Mouse (Mus musculus) forebrain, embryonic 13.5 days (tissue): ENCODE results near the gene Maml3. TPM values are rescaled to one million over a fixed set of nuclear protein-coding genes. Genes with fewer than 3 reads are reported as not detected.
A peak's percentile ranks its signal among the peaks of the same experiment; 100 is the strongest.

Source experiments
- ATAC-seq: fragments of 200-750 bp; cut with Nextera tagmentation; 2 replicates; pipeline ENCODE4 v1.8.0; 2017
- H3K27ac ChIP-seq: fragments of 300-500 bp; sonication (generic); 2 replicates; pipeline ENCODE4 v1.5.1; 2015; ENCODE audit warnings: inconsistent platforms, mild to moderate bottlenecking, moderate library complexity
- H3K27me3 ChIP-seq: fragments of 300-500 bp; sonication (generic); 2 replicates; pipeline ENCODE4 v1.6.1; 2015; ENCODE audit warnings: mild to moderate bottlenecking, inconsistent platforms
- H3K36me3 ChIP-seq: fragments of 300-500 bp; sonication (generic); 2 replicates; pipeline ENCODE4 v1.6.1; 2015; ENCODE audit warnings: mild to moderate bottlenecking, inconsistent platforms; ENCODE audit not compliant: poor library complexity, severe bottlenecking
- H3K4me1 ChIP-seq: fragments of 300-500 bp; sonication (generic); 2 replicates; pipeline ENCODE4 v1.6.1; 2015; ENCODE audit warnings: inconsistent platforms
- H3K4me2 ChIP-seq: fragments of 300-500 bp; sonication (generic); 2 replicates; pipeline ENCODE4 v1.6.1; 2015; ENCODE audit warnings: inconsistent platforms, mild to moderate bottlenecking, moderate library complexity
- H3K4me3 ChIP-seq: fragments of 300-500 bp; sonication (generic); 2 replicates; pipeline ENCODE4 v1.5.1; 2015; ENCODE audit warnings: mild to moderate bottlenecking, inconsistent platforms
- H3K9ac ChIP-seq: fragments of 300-500 bp; sonication (generic); 2 replicates; pipeline ENCODE4 v1.6.1; 2015; ENCODE audit warnings: mild to moderate bottlenecking, inconsistent platforms
- H3K9me3 ChIP-seq: fragments of 300-500 bp; sonication (generic); replicated peaks from 2 replicates; pipeline ENCODE4 v1.6.1; 2016; ENCODE audit warnings: inconsistent platforms
- WGBS: fragments of 180-500 bp; shearing (Covaris S2); methylation state at CpG from one replicate; pipeline ENCODE4 v1.1.7; 2015; 5-methylcytosine and 5-hydroxymethylcytosine counted together
- polyA plus RNA-seq: library from polyadenylated mRNA; unstranded; fragments of >200 nt; fragmentation: Nextera tagmentation; extraction: Ambion mirVana; gene quantifications from 2 replicates; pipeline ENCODE4 v1.2.1, GENCODE M21; 2015

Maml3 gene
- polyA plus RNA-seq, 1 experiment from 2014 or later = 5.4 TPM

DNA sequence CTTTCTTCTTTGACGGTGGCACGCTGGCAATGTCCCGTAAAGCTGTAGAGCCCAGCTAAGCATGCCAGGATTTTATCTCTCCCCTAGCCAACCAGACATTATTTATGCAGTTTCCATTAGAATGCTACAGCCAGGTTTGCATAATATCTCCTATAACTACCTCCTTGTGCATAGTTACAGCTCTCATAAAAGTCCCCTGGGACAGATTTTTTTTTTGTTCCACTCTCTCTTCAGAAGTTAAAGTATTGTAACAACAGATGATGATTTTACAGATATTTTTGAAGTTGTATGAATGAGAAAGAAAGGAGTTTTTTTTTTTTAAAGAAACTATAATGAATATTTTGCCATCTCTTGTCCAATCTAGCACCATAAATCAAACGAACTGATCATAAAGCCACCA lies 232.1 kb downstream of the Maml3 start:
- Histone ChIP-seq H3K4me1 (peaks cover 49% of the 10 kb centered on the region), H3K4me3 (no peak overlapping the region), H3K9ac (no peak overlapping the region), H3K27ac (no peak overlapping the region; the same call in 1 of the 2 replicates), H3K27me3 (no peaks in the 10 kb centered on the region), H3K9me3 (no peaks in the 10 kb centered on the region), H3K36me3 (no peaks in the 10 kb centered on the region), H3K4me2 (no peak overlapping the region)
- WGBS = 77% methylated on average over 4 of the region's 4 CpGs
- no peak for ATAC-seq

DNA sequence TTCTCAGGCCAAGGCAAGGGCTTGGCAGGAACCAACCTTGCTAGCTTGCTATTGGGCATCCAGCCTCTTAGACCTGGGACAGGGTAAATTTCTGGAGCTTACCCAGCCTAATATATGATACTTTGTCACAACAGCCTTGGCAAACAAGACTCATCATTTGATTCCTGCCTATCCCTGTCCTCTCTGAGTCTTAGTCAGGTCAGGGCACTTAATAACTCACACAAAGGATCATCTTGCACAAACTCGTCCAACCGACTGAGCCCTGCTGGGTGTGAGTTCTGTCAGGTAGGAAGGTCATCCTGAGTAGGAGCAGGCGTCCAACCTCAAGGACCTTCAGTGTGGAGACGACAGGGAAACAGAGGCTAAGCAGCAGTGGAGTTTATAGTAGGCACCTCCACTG lies 233.5 kb downstream of the Maml3 start:
- Histone ChIP-seq H3K27ac (no peak overlapping the region), H3K4me3 (no peak overlapping the region), H3K9ac (no peak overlapping the region), H3K36me3 (no peaks in the 10 kb centered on the region), H3K4me2 (no peak overlapping the region), H3K9me3 (no peaks in the 10 kb centered on the region), H3K27me3 (no peaks in the 10 kb centered on the region), H3K4me1 (peaks cover 49% of the 10 kb centered on the region)
- 85% methylated on average over 4 of the region's 4 CpGs for WGBS
- no peak for ATAC-seq

- Histone ChIP-seq H3K4me1 (peaks cover 47% of the 10 kb centered on the region), H3K9ac (no peak overlapping the region), H3K36me3 (no peaks in the 10 kb centered on the region), H3K9me3 (no peaks in the 10 kb centered on the region), H3K4me2 (no peak overlapping the region), H3K27me3 (no peaks in the 10 kb centered on the region), H3K27ac (peak overlapping the region; percentile 52; the same call in 1 of the 2 replicates), H3K4me3 (no peak overlapping the region)
- WGBS = 51% methylated on average over 6 of the region's 6 CpGs
- peak; percentile 44; the same call in 1 of the 2 replicates for ATAC-seq
These were observed 234.9 kb downstream of the Maml3 start for GRCm38 (mm10) chr3:51869980-51870379.

- WGBS = 38% methylated on average over 5 of the region's 5 CpGs
- Histone ChIP-seq H3K9me3 (no peaks in the 10 kb centered on the region), H3K4me3 (no peak overlapping the region), H3K27ac (0 out of 2 replicates have a peak overlapping the region, but pooled peaks have one; percentile 31), H3K27me3 (no peaks in the 10 kb centered on the region), H3K9ac (no peak overlapping the region; the same call in 1 of the 2 replicates), H3K36me3 (no peaks in the 10 kb centered on the region), H3K4me1 (peaks cover 36% of the 10 kb centered on the region), H3K4me2 (no peak overlapping the region)
- no peak for ATAC-seq
These were observed 236.0 kb downstream of the Maml3 start for GRCm38 (mm10) chr3:51868857-51869256.

DNA sequence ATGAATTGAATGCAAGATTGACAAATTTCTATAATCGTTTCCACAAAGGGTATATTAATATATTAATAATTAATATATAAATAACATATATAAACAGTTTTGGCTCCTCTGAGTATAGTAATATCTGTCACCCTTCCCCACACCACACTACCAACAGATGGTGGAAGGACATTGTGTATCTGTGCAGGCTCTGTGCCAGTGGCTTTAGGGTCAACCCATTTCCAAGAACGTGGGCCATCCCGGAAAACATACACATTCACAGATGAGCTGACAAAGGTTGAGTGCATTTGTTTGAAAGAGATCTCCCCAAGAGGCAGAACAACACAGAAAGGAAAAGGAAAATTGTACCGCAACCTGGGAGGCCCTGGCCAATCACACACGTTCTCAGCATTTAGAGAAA lies 238.4 kb downstream of the Maml3 start:
- Histone ChIP-seq H3K27ac (no peak overlapping the region), H3K9ac (no peak overlapping the region), H3K4me1 (peaks cover 38% of the 10 kb centered on the region), H3K4me2 (no peak overlapping the region), H3K27me3 (no peaks in the 10 kb centered on the region), H3K9me3 (no peaks in the 10 kb centered on the region), H3K36me3 (no peaks in the 10 kb centered on the region), H3K4me3 (no peak overlapping the region)
- ATAC-seq = no peak
- 85% methylated on average over 5 of the region's 5 CpGs for WGBS

- no peak for ATAC-seq
- H3K4me2 ChIP-seq = no peak overlapping the region
- no peak overlapping the region for H3K27ac ChIP-seq
- no peak overlapping the region for H3K4me3 ChIP-seq
- H3K9ac ChIP-seq = no peak overlapping the region
- H3K4me1 ChIP-seq = peaks cover 14% of the 10 kb centered on the region
- WGBS = 88% methylated on average over 9 of the region's 9 CpGs
- H3K36me3 ChIP-seq = no peaks in the 10 kb centered on the region
- H3K9me3 ChIP-seq = no peaks in the 10 kb centered on the region
- no peaks in the 10 kb centered on the region for H3K27me3 ChIP-seq
These were observed 243.2 kb downstream of the Maml3 start for GRCm38 (mm10) chr3:51861631-51862030.

DNA sequence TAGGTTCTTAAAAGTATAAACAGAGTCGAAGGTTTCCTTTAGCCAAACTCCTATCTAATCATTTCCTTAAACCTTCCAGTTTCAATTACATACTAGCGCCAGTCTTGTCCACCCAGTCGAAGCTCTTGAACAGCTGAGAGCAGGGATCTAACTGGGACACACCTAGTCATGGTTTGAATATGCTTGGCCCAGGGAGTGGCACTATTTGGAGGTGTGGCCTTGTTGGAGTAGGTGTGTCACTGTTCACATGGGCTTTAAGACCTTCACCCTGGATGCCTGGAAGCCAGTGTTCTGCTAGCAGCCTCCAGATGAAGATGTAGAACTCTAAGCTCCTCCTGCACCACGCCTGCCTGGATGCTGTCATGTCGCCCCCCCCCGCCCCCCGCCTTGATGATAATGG lies 244.4 kb downstream of the Maml3 start:
- Histone ChIP-seq H3K4me2 (no peak overlapping the region), H3K27ac (no peak overlapping the region), H3K4me3 (no peak overlapping the region), H3K4me1 (peaks cover 14% of the 10 kb centered on the region), H3K27me3 (no peaks in the 10 kb centered on the region), H3K9ac (no peak overlapping the region), H3K9me3 (no peaks in the 10 kb centered on the region), H3K36me3 (peaks cover 7% of the 10 kb centered on the region; the same call in 1 of the 2 replicates)
- ATAC-seq = no peak
- 93% methylated on average over 7 of the region's 7 CpGs for WGBS

- H3K4me2 ChIP-seq = no peak overlapping the region
- H3K9me3 ChIP-seq = no peaks in the 10 kb centered on the region
- no peak overlapping the region for H3K27ac ChIP-seq
- H3K4me1 ChIP-seq = peaks cover 14% of the 10 kb centered on the region
- no peaks in the 10 kb centered on the region for H3K27me3 ChIP-seq
- no peak overlapping the region for H3K4me3 ChIP-seq
- no peak for ATAC-seq
- no peak overlapping the region for H3K9ac ChIP-seq
- 57% methylated on average over 2 of the region's 2 CpGs for WGBS
- peaks cover 10% of the 10 kb centered on the region; the same call in 1 of the 2 replicates for H3K36me3 ChIP-seq
These were observed 245.7 kb downstream of the Maml3 start for GRCm38 (mm10) chr3:51859208-51859607.

- no peaks in the 10 kb centered on the region for H3K4me1 ChIP-seq
- peaks cover 10% of the 10 kb centered on the region; the same call in 1 of the 2 replicates for H3K36me3 ChIP-seq
- no peaks in the 10 kb centered on the region for H3K27me3 ChIP-seq
- H3K27ac ChIP-seq = no peak overlapping the region
- no peak overlapping the region for H3K4me2 ChIP-seq
- 69% methylated on average over 10 of the region's 10 CpGs for WGBS
- H3K4me3 ChIP-seq = no peak overlapping the region
- ATAC-seq = no peak
- H3K9ac ChIP-seq = no peak overlapping the region
- H3K9me3 ChIP-seq = no peaks in the 10 kb centered on the region
These were observed 250.7 kb downstream of the Maml3 start for GRCm38 (mm10) chr3:51854152-51854551.

- Histone ChIP-seq H3K36me3 (peaks cover 10% of the 10 kb centered on the region; the same call in 1 of the 2 replicates), H3K9ac (no peak overlapping the region), H3K4me2 (no peak overlapping the region), H3K9me3 (no peaks in the 10 kb centered on the region), H3K4me3 (no peak overlapping the region), H3K27me3 (no peaks in the 10 kb centered on the region), H3K4me1 (no peaks in the 10 kb centered on the region), H3K27ac (no peak overlapping the region)
- 77% methylated on average over 6 of the region's 7 CpGs for WGBS
- ATAC-seq = no peak
These were observed 251.3 kb downstream of the Maml3 start for GRCm38 (mm10) chr3:51853610-51854009.

- H3K4me3 ChIP-seq = no peak overlapping the region
- H3K9ac ChIP-seq = no peak overlapping the region
- no peaks in the 10 kb centered on the region for H3K27me3 ChIP-seq
- no peak overlapping the region for H3K27ac ChIP-seq
- WGBS = 78% methylated on average over 3 of the region's 3 CpGs
- peaks cover 10% of the 10 kb centered on the region; the same call in 1 of the 2 replicates for H3K36me3 ChIP-seq
- ATAC-seq = no peak
- H3K4me2 ChIP-seq = no peak overlapping the region
- H3K4me1 ChIP-seq = no peaks in the 10 kb centered on the region
- no peaks in the 10 kb centered on the region for H3K9me3 ChIP-seq
These were observed 252.2 kb downstream of the Maml3 start for GRCm38 (mm10) chr3:51852692-51853091.

DNA sequence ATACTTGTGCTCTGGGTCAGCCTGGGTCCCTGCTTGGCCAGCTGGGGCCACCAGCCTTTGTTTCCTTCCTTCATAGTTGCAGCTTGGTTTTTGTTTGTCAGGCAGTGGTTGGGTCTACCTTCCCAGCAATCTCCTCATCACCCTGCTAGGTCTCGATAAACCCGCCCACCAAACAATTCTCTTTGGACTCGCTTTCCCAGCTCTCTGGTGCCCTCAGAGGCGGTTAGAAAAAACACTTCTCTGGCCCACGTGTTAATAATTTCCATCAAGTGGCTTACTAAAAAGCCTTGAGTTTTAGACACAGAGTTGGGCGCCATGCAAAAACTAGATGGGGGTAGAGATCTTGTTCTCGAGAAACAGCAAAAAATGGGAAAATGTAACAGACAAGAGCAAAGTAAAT lies 253.3 kb downstream of the Maml3 start:
- no peak overlapping the region for H3K4me2 ChIP-seq
- ATAC-seq = no peak
- no peaks in the 10 kb centered on the region for H3K4me1 ChIP-seq
- no peaks in the 10 kb centered on the region for H3K9me3 ChIP-seq
- peaks cover 10% of the 10 kb centered on the region; the same call in 1 of the 2 replicates for H3K36me3 ChIP-seq
- no peak overlapping the region for H3K9ac ChIP-seq
- H3K4me3 ChIP-seq = no peak overlapping the region
- no peak overlapping the region for H3K27ac ChIP-seq
- H3K27me3 ChIP-seq = no peaks in the 10 kb centered on the region
- 71% methylated on average over 7 of the region's 7 CpGs for WGBS

GRCm38 (mm10) chr3:51849462-51849861 lies 255.4 kb downstream of the Maml3 start:
- Histone ChIP-seq H3K27ac (no peak overlapping the region), H3K9me3 (no peaks in the 10 kb centered on the region), H3K4me3 (no peak overlapping the region), H3K36me3 (no peaks in the 10 kb centered on the region), H3K4me1 (no peaks in the 10 kb centered on the region), H3K9ac (no peak overlapping the region), H3K27me3 (no peaks in the 10 kb centered on the region), H3K4me2 (no peak overlapping the region)
- WGBS = 91% methylated on average over 6 of the region's 6 CpGs
- ATAC-seq = no peak
